Mouse (Mus musculus) CH12.LX (cell line): ENCODE data around the gene Nfix. TPM values are rescaled to one million over a fixed set of nuclear protein-coding genes. Genes with fewer than 3 reads are reported as not detected.

Experiments used
- DNase-seq: peaks from one replicate; pipeline ENCODE4 v3.0.0-alpha.2; 2013; ENCODE audit errors: extremely low read depth
- H3K27ac ChIP-seq: 2 replicates; pipeline ENCODE4 v1.5.1; 2012; ENCODE audit warnings: low read depth, mild to moderate bottlenecking, control low read depth, moderate library complexity; ENCODE audit not compliant: insufficient read depth
- H3K27me3 ChIP-seq: replicated peaks from 2 replicates; pipeline ENCODE3; 2012; ENCODE audit warnings: inconsistent platforms
- H3K36me3 ChIP-seq, 2 experiments: replicated peaks in 1 of 2; 2 replicates each; pipeline versions ENCODE3 to v1.6.1; 2012; ENCODE audit warnings: inconsistent platforms in 1 of 2, low read length in 1 of 2, mild to moderate bottlenecking in 1 of 2, mixed read lengths in 1 of 2, moderate library complexity in 1 of 2; ENCODE audit not compliant: control insufficient read depth in 1 of 2, insufficient read depth in 1 of 2
- H3K4me1 ChIP-seq, 2 experiments: 2 replicates each; pipeline ENCODE4 v1.6.1; 2012; ENCODE audit warnings: inconsistent platforms in 1 of 2, moderate library complexity in 1 of 2; ENCODE audit not compliant: insufficient read depth in 2 of 2, control insufficient read depth in 1 of 2
- H3K4me2 ChIP-seq: 2 replicates; pipeline ENCODE4 v1.6.1; 2012; ENCODE audit warnings: low read depth, mild to moderate bottlenecking, control low read depth; ENCODE audit not compliant: poor library complexity, insufficient read depth, severe bottlenecking
- H3K4me3 ChIP-seq, 3 experiments: fragments of 150-350 bp in 1 of 3; sonication (generic) in 1 of 3; replicated peaks in 1 of 3; 2 replicates each; pipeline versions ENCODE3 to v1.5.1; 2011 to 2012; ENCODE audit warnings: low read depth in 2 of 3, low read length in 2 of 3, mild to moderate bottlenecking in 2 of 3, moderate library complexity in 2 of 3, control low read depth in 1 of 3, improper control_type of control experiment in 1 of 3, inconsistent platforms in 1 of 3, mixed read lengths in 1 of 3; ENCODE audit not compliant: poor library complexity in 1 of 3
- H3K79me2 ChIP-seq: replicated peaks from 2 replicates; pipeline ENCODE4 v1.6.1; 2012; ENCODE audit warnings: mild to moderate bottlenecking, moderate library complexity; ENCODE audit not compliant: control insufficient read depth, poor library complexity, insufficient read depth, severe bottlenecking; ENCODE audit errors: extremely low read depth
- H3K9ac ChIP-seq: 2 replicates; pipeline ENCODE4 v1.6.1; 2012; ENCODE audit warnings: low read depth, mild to moderate bottlenecking, control low read depth, moderate library complexity; ENCODE audit not compliant: insufficient read depth
- H3K9me3 ChIP-seq: replicated peaks from 2 replicates; pipeline ENCODE3; 2012; ENCODE audit warnings: low read length, inconsistent platforms, mixed read lengths
- CHD2 ChIP-seq: IDR thresholded peaks from 2 replicates; pipeline ENCODE4 v1.6.1; 2011; ENCODE audit warnings: low read length, improper control_type of control experiment
- CTCF ChIP-seq, 2 experiments: IDR thresholded peaks in 1 of 2; conservative IDR thresholded peaks in 1 of 2; 2 replicates each; pipeline ENCODE4 v1.5.1; 2011 to 2012; ENCODE audit warnings: low read depth in 2 of 2, low read length in 2 of 2, improper control_type of control experiment in 1 of 2, inconsistent platforms in 1 of 2, mild to moderate bottlenecking in 1 of 2, moderate library complexity in 1 of 2
- ELF1 ChIP-seq: IDR thresholded peaks from 2 replicates; pipeline ENCODE4 v1.6.1; 2014; ENCODE audit warnings: low read depth, mild to moderate bottlenecking, inconsistent platforms, low read length, improper control_type of control experiment
- EP300 ChIP-seq: IDR thresholded peaks from 2 replicates; pipeline ENCODE4 v1.6.1; 2011; ENCODE audit warnings: low read length, improper control_type of control experiment
- JUN ChIP-seq: IDR thresholded peaks from 2 replicates; pipeline ENCODE4 v1.6.1; 2011; ENCODE audit warnings: low read depth, mild to moderate bottlenecking, low read length, improper control_type of control experiment, moderate library complexity; ENCODE audit not compliant: insufficient read depth
- MAFK ChIP-seq: IDR thresholded peaks from 2 replicates; pipeline ENCODE4 v1.6.1; 2011; ENCODE audit warnings: low read length, improper control_type of control experiment; ENCODE audit not compliant: insufficient replicate concordance
- MAX ChIP-seq: IDR thresholded peaks from 2 replicates; pipeline ENCODE4 v1.6.1; 2011; ENCODE audit warnings: low read length, improper control_type of control experiment
- MEF2A ChIP-seq: IDR thresholded peaks from 2 replicates; pipeline ENCODE4 v1.6.1; 2014; ENCODE audit warnings: low read depth, mild to moderate bottlenecking, inconsistent platforms, low read length, improper control_type of control experiment, borderline replicate concordance
- MXI1 ChIP-seq: IDR thresholded peaks from 2 replicates; pipeline ENCODE4 v1.6.1; 2011; ENCODE audit warnings: mild to moderate bottlenecking, low read depth, low read length, improper control_type of control experiment
- NELFE ChIP-seq: IDR thresholded peaks from 2 replicates; pipeline ENCODE4 v1.6.1; 2011; ENCODE audit warnings: low read depth, low read length, improper control_type of control experiment
- POLR2A ChIP-seq: IDR thresholded peaks from 2 replicates; pipeline ENCODE4 v1.6.1; 2011; ENCODE audit warnings: low read depth, mild to moderate bottlenecking, improper control_type of control experiment, low read length
- TCF12 ChIP-seq: IDR thresholded peaks from 2 replicates; pipeline ENCODE4 v1.6.1; 2014; ENCODE audit warnings: low read depth, mild to moderate bottlenecking, inconsistent platforms, low read length, improper control_type of control experiment
- ZMIZ1 ChIP-seq: IDR thresholded peaks from 2 replicates; pipeline ENCODE4 v1.6.1; 2012; ENCODE audit warnings: low read depth, mild to moderate bottlenecking, inconsistent platforms, low read length, improper control_type of control experiment
- ZNF384 ChIP-seq: IDR thresholded peaks from 2 replicates; pipeline ENCODE4 v1.6.1; 2012; ENCODE audit warnings: low read depth, low read length, improper control_type of control experiment, inconsistent platforms
- dilution Hi-C: fragments of 300-500 bp; cut with MboI; formaldehyde crosslinking; loops from 2 replicates; pipeline ENCODE4 v1.14.3; 2020; ENCODE audit warnings: low sequenced_read_pairs; ENCODE audit not compliant: extremely low pct_unique_long_range_greater_than_20kb, extremely low pct_ligation_motif_present
- in situ Hi-C: fragments of 300-500 bp; cut with MboI; formaldehyde crosslinking; loops from 3 replicates; pipeline ENCODE4 v1.14.3; 2019; ENCODE audit warnings: low sequenced_read_pairs, low pct_ligation_motif_present, low pct_unique_long_range_greater_than_20kb, mixed read lengths
- polyA plus RNA-seq: library from polyadenylated mRNA; unstranded; fragments of >175 nt; gene quantifications from 2 replicates; pipeline ENCODE4 v1.2.1, GENCODE M21; 2012; ENCODE audit warnings: low read depth; ENCODE audit not compliant: insufficient read length
- total RNA-seq, 2 experiments: library from RNA; depleted of rRNA; stranded (reverse); fragments of 300-350 nt in 1 of 2; fragments of >200 nt in 1 of 2; gene quantifications; 2 replicates each; pipeline ENCODE4 v1.2.3; 2012 to 2014

Nfix gene
- total and polyA plus RNA-seq, 3 experiments: 0.09 to 10.5 (median 1.1) TPM

DNA sequence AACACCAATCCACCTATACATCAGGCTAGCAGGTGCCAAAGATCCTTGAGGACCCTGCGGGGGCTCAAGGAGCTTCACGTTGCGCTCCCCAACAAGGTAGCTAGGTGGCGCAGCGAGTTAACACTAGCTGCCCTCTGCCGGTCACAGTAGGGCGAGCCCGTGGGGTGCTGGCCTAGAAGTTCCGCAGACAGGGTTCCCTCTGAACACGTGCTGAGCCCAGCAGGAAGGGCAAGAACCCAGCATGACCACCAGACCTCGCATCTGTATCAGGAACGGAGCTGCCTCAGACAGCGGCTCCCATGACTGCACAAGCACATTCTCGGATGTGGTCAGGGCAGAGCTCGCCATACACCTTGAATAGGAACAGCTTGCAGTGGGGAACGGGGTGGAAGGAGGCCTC, 62.5 kb downstream of the Nfix start (continued):
- peak; percentile 57 to 100 for TF ChIP-seq CTCF (conservative IDR thresholded peaks at IDR 0.05 in 1 of 2, IDR thresholded peaks at IDR 0.05 in 1 of 2; ENCODE audit: low read depth in 2 of 2, low read length in 2 of 2)
- no peak for TF ChIP-seq JUN
- peak; percentile 47; the same call in 1 of the 2 replicates for TF ChIP-seq ELF1
- no peak for TF ChIP-seq CHD2
- 0 out of 2 replicates have a peak, but pooled peaks have one; percentile 50 for TF ChIP-seq TCF12
- peak; percentile 93 for TF ChIP-seq MAX
- no peak for TF ChIP-seq EP300
- no peak for TF ChIP-seq POLR2A
- TF ChIP-seq NELFE: peak; percentile 80; the same call in 1 of the 2 replicates

DNA sequence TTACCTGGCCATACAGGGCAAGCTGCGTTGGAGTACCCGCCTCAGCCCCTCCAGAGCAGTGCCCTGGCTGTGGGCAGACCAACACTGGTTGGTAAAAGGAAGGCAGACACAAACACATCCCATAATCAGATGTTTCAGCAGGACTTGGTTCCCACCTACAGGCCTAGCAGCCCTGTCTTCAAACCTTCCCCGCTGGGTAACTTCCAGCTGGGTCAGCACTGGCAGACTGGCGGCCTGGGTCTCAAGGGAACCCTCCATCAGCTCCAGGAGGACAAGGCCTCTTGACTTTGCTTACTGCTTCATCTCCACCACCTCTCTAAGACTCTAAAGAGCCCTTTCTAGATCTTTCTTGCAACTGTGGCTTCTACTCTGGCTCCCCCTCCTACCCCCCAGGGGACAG, 63.6 kb downstream of the Nfix start:
- TF ChIP-seq CHD2: no peak
- TF ChIP-seq MEF2A: no peak
- Histone ChIP-seq H3K36me3 (no peaks in the 10 kb centered on the region), H3K4me2 (no peak overlapping the region), H3K27me3 (peaks cover 90% of the 10 kb centered on the region), H3K4me3 (no peak overlapping the region), H3K4me1 (peaks cover 3 to 23% of the 10 kb centered on the region in 2 experiments), H3K79me2 (no peaks in the 10 kb centered on the region), H3K9me3 (no peaks in the 10 kb centered on the region), H3K27ac (no peak overlapping the region), H3K9ac (no peak overlapping the region)
- in situ Hi-C loops (loop anchor here (5.0 kb wide), 1 partner anchor 71 kb away; no protein-coding TSS in a partner anchor), dilution Hi-C loops (no loop called here)
- DNase-seq: no peak

DNA sequence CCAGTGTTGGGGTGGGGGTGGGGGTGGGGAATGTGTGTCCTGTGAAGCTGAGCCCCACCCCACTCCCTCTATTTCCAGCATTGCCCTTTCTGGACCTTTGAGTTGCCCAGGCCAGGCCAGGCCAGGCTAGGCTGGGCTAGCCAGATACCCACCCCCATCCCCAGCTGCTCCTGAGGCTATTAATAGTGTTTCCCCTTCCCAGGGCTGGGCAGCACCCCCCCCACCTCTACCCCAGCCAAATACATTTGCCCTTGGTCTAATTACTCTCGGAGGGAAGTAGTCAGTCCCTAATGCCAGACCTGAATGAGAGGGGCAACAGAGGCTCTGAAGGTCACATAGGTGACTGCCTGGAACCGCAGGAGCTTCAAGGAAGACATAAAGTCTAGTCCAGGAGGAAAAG, 64.5 kb downstream of the Nfix start:
- no peaks in the 10 kb centered on the region for H3K79me2 ChIP-seq
- no peak overlapping the region for H3K4me3 ChIP-seq
- in situ Hi-C loops: loop anchor here (5.0 kb wide), 1 partner anchor 72 kb away; no protein-coding TSS in a partner anchor
- peaks cover 3 to 23% of the 10 kb centered on the region in 2 experiments for H3K4me1 ChIP-seq
- TF ChIP-seq JUN: no peak
- no peak for TF ChIP-seq CTCF (conservative IDR thresholded peaks at IDR 0.05 in 1 of 2, IDR thresholded peaks at IDR 0.05 in 1 of 2; ENCODE audit: low read depth in 2 of 2, low read length in 2 of 2)
- TF ChIP-seq ELF1: no peak
- no peak for TF ChIP-seq ZNF384
- TF ChIP-seq MXI1: no peak
- TF ChIP-seq MAFK: no peak
- no peak for TF ChIP-seq ZMIZ1
- H3K9me3 ChIP-seq: no peaks in the 10 kb centered on the region
- dilution Hi-C loops: no loop called here
- no peaks in the 10 kb centered on the region for H3K36me3 ChIP-seq
- H3K27ac ChIP-seq: no peak overlapping the region
- H3K4me2 ChIP-seq: no peak overlapping the region
- H3K27me3 ChIP-seq: peaks cover 88% of the 10 kb centered on the region
- no peak overlapping the region for H3K9ac ChIP-seq
- DNase-seq: no peak
